Mouse (Mus musculus) c-Kit-negative CD71-positive TER-119-positive erythroid progenitor cells, embryonic 14.5 days (primary cell): Measurements from ENCODE around the gene Pnmal1.
"Not testable (repeated sequence)": the region's sequence is repeated elsewhere in the genome, so short reads cannot be mapped to it uniquely, and the experiment has no call there.

ENCODE experiments used
- DNase-seq: peaks from one replicate; pipeline ENCODE4 v3.0.0-alpha.2; 2013; ENCODE audit warnings: low read depth, low spot score

The Pnmal1 gene

DNA sequence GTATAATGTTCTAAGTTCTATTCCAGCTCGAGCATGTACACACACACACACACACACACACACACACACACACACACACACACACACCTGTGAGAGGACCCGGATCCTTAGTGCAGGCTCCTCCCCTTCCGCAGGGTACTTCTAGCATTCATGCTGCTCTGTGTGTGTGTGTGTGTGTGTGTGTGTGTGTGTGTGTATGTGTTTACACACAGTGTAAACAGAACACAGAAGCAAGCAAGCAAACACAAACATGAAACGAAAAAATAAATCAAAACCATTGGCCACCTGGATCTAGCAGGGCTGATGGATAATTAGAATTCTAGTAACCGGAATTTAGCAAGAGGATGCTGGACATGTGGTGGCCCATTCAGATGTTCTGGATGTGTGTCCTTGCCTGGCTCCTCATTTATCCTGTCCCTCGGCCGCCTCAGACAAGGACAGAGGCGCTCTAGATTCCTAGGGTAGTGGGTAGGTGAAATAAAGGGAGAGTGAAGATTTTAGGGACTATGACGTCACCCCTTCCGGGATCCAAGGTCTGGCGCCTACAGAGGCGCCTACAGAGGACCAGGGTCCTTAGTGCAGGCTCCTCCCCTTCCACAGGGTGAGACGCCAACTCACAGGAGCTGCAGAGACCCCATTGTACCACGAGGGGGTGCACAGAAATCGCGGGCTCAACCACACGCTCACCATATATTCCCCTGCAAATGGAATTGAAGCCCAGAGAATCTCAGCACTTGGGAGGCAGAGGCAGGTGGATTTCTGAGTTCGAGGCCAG, 8.4 kb upstream of the Pnmal1 start:
- DNase-seq, result no peak

DNA sequence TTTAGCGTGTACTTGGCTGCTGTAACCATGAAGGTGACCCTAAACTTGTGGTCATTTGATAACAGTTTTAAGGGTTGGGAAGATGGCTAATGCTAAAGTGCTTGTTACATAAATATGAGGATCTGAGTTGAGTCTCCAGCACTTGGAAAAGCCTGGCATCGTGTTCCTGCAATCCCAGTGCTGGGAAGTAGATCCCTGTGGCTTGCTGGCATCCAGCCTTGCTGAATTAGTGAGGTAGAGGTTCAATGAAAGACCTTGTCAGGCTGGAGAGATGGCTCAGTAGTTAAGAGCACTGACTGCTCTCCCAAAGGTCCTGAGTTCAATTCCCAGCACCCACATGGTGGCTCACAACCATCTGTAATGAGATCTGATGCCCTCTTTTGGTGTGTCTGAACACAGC, 5.7 kb upstream of the Pnmal1 start:
- not testable (repeated sequence) for DNase-seq

DNA sequence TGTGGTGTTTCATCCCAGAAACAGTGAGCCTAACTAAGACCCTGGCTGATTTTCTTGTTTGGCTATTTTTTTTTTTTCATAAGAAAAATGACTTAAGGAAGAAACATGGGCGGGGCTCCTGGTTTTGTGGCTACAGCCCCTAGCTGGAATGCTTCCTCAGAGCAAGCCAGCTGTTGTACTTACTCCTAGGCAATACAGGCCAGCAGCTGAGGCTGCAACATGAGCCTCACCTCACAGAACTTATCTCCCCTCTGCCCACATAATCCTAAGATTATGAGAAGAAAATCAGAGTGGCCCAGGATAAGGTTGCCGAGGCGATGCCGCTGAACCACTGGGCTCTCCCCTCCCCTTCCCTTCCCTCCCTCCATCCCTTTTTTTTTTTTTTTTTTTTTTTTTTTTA, 3.8 kb upstream of the Pnmal1 start:
- no peak for DNase-seq

DNA sequence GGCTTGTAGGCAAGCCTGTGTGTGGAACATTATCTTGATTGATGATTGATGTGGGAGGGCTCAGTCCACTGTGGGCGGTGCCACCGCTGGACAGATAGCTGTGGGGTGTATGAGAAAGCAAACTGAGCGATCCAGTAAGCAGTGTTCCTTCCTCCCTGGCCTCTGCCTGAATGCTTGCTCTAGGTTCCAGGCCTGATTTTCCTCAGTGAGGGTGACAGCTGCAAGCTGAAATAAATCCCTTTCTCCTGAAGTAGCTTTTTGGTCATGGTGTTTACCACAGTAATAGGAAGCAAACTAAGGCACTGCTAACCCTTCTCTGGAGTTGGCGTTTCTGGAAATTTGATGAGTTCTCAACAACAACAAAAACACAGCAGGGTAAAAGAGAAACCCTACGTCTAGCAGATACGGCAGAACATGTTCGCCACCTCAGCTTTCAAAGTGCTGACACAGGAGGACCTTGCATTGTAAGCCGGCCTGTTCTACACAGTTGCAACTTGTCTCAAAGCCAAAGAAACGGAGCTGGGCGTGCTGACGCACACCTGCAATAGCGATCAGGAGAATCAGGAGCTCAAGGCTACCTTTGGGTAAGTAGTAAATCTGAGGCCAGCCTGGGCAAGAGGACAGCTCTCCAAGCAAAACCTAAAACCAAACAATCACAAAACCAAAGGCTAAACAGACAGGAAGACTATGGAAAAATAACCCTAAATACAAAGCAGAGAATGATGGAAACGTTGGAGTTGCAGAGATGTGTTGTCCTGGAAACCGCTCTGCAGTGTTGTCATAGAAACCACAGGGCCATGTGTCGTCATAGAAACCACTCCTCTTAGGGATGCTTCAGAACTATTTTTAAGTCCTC, 2.8 kb upstream of the Pnmal1 start:
- no peak for DNase-seq

DNA sequence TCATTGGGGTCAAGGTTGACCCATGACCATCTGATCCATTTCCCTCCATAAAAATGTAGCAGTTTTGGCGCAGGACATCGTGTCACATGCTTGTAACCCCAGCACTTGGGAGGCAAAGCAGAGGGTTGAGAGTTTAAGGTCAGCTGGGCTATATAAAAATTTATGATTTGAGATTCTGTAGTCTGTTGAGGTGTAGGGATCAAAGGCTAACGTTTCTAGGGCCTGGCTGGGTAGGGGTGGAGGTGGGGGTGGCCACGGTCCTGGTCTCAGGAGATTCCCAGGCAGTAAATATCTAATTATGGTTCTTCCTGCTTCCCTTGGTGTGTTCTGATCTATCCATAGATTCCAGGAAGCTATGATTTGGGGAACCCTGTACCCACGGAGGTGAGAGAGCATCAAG, 2.2 kb downstream of the Pnmal1 start:
- DNase-seq, result no peak

DNA sequence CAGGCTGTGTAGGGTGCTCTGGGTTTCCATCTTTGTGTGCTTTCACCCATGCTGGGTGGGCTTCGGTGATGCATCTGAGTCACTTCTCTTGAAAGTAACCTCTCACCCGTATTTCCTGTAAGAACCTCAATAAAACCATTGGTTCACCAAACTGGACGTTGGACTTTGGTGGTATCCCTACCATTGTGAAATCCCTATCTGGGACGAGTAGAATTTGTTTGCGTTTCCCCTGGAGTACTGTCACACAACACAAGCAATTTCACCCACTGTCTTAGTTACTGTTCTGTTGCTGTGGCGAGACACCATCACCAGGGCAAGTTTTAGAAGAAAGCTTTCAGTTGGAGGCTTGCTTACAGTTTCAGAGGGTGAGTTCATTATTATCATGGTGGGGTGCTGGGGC, 8.9 kb downstream of the Pnmal1 start:
- DNase-seq, result no peak

DNA sequence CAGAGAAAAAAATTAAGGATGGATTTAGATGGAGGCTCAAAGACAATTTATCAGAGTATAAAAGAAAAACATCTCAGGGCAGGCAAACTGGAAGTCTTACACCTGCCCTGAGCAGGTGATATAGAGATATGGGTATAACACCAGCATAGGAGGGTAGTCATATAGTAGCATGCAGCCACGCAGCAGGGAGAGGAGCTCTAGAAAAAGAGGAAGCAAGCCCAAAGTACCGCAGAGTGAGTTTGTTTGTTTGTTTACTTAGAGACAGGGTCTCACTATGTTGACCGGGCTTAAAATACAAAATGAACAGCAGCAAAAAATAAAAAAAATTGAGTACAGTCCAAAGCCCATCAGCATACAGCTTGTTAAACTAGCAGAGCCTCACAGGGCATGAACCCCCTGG, 11.7 kb downstream of the Pnmal1 start:
- DNase-seq, result no peak

DNA sequence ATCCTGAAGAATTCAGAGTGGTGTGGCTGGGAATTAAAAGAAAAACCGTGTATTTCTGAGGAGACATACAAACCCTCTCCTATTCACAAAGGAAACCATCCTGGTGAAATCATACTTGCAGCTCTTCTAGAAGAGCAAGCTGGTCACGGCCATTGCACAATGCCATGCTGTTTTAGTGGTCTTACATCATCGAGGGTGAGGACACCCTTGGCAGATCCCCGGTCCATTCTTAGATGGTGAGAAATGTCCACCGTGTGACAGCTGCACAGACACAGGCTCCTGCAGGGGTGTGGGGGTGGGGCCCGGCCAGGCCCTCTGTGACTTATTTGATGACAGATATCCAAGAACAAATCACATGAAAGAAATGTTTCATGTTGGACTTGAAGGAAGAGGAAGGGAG, 14.5 kb downstream of the Pnmal1 start:
- no peak for DNase-seq

DNA sequence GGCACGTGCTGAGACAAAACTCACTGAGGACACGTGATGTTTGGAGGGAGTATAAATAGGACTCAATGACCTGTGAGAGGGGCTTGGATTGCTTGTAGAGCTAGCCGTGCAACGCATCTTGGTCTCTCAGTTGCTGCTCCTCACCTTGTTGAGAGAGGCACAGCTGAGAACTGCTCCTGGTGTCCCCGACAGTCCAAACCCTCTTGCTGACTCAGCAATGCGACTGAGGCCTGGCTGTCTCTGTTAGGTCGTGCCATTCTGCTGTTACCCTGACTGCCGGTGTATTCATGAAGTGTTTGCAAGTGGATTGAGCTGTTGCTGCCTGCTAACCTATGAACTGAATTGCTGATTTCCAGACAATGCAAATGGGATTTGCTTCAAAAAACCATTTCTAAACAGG, 16.8 kb downstream of the Pnmal1 start:
- no peak for DNase-seq

DNA sequence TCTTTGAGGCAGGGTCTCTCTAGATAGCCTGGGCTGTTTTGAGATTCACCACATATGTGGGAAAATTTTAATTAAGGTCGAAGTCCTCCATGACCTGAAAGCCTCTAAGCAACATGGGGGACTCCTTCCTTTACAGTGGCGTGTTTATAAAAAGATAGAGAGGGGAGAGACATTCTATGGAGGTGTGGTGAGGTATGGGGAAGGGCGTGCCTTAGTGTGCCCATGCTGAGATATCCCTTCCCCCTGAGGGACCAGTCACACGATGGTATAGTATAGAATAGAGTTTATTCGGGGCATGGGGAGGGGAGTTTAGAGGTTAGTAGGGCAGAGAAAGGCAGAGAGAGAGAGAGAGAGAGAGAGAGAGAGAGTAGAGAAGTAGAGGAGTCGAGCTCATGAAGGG, 18.7 kb downstream of the Pnmal1 start:
- no peak for DNase-seq

DNA sequence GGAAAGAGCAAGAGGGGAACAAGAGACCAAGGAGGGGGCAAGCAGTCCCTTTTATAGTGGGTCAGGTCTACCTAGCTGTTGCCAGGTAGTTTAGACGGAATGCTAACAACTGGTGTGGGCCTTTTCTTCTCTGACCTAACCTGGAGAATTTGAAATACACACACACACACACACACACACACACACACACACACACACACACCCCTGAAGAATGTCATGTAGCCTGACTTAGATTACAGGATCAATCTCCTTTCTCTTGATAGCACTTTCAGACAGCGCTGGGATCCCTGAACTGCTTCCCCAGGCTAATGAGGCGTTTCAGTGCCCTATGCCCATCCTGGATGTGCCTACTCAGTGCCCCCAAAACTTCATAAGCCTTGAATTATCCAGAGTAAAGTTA, 19.1 kb downstream of the Pnmal1 start:
- no peak for DNase-seq

DNA sequence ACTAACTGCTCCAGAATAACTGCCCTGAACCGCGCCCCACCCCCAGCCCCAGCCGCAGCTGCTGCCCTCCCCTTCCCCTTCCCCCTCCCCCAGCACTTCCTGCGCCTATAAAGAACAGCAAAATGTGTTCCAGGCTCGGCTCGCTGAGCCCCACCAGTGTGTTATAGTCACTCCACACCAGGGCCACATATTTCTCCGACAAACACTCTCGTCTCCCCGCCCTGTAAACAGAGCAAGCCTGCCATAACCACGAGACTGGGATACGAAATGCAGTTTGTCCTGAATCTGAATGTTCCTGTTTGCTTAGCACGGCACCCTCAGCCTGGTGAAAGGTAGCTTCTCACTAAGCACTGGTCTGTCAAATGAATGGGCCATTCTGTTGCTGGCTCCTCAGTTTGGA, 20.9 kb downstream of the Pnmal1 start:
- DNase-seq, result no peak

DNA sequence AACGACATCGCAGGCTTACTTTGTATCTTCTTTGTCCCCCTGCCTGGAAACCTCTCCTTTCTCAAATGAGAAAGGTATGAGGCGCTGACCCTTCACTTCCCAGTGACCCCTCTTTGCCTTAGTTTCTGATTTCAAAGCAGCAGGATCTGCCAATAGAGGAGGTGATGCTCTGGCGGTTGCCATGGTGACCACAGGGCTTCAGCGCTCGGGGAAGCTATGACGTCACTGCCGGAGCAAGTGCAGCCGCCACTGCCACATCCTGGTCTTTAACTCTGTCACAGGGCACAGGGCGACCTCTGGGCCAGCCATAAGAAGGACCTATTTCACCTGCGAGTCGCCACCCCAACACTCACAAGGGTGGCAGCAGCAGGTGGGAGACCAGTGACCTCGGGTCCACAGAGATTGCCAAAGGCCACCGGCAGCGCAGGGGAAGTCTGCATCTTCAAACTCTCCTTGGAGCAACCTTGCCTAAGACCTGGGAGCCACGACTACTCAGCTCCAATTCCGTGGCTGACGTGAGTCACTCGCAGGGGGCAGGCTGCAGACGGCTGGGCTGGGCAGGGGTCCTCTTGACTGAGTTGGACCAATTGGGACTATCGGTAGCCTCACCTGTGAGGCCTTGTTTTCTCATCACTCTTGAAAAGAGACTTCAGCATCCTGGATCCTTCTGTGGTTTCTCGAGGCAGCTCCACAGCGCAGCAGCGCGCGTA, 23.5 kb downstream of the Pnmal1 start, which contains the start of gene Gm42372:
TSS of gene Gm42372 (plus strand) at position 228 of the 710 bp plus-strand sequence.
- no peak for DNase-seq

DNA sequence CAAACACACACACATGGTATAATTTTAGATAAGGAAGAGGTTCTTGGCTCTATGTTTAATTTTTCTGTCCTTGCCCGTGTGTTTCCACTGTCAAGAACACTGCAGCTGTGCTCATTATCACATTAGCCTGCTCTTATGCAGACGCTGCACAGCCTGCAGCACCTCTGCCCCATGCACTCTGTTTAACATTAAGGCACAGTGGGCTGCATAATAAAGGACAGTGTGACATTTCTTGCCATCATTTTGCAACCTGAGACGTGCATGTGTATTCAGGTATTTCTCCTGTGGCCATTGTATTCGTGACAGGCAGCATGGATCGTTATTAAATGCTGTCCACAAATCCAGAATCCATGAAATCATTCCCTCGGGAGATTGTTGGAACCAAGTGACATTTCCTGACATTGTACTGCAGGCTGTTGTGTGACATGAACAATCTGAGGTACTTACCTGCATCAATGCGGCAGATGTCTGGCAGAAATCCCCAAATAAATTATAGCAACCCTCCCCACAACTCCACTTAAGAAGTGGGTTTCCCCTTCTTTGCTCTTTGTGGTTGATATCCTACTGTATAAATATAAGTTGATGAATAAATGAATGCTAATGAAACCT, 28.2 kb downstream of the Pnmal1 start:
- no peak for DNase-seq

DNA sequence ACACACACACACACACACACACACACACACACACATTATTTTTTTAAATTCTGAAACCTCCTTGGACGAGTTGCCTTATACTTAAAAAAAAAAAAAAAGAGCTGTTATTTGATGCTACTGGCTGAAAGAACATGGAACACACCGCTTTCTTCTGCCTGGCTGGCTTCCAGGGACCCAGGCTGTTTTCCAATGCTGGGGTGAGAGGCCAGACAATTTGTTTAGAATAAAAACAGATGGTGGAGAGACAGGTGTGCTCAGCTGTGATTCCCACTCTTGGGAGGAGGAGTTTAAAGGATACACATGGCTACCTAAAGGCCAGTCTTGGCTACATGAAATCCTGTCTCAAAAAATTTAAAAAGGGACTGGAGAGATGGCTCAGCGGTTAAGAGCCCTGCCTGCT, 28.9 kb downstream of the Pnmal1 start:
- DNase-seq, result no peak

DNA sequence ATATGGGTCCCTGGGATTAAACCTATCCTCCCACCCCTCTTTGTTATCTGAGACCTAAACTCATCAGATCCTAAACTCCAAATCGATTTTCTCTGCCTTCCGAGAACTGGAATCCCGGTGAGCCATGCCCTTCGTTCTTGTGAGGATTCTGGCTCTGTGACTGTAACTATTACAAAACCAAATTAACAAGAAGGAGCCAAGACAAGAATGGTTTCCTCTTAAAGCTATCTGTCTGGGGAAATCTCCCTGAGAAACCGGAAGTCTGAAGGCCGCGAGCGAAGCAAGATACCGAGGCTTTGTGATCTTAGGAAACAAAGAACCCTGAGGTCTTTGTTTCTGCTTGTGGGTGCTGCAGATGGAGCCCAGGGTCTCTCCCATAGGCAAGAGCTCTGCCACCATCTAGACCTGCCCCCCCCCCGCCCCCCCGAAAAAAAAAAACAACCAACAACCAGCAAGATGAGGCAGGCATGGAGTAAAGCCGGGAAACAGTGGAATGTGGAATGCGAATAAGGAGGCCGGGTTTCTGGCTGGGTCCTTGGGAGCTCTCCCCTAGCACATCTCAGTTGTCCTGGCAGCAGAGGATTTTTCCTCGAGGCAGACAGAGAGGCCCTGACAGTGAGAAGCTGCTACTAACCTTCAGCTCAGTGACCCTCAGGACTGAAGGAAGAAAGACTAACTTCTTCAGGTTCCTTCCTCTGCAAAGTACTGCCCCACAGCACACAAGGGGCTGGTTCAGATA, 30.7 kb downstream of the Pnmal1 start:
- DNase-seq, result no peak

DNA sequence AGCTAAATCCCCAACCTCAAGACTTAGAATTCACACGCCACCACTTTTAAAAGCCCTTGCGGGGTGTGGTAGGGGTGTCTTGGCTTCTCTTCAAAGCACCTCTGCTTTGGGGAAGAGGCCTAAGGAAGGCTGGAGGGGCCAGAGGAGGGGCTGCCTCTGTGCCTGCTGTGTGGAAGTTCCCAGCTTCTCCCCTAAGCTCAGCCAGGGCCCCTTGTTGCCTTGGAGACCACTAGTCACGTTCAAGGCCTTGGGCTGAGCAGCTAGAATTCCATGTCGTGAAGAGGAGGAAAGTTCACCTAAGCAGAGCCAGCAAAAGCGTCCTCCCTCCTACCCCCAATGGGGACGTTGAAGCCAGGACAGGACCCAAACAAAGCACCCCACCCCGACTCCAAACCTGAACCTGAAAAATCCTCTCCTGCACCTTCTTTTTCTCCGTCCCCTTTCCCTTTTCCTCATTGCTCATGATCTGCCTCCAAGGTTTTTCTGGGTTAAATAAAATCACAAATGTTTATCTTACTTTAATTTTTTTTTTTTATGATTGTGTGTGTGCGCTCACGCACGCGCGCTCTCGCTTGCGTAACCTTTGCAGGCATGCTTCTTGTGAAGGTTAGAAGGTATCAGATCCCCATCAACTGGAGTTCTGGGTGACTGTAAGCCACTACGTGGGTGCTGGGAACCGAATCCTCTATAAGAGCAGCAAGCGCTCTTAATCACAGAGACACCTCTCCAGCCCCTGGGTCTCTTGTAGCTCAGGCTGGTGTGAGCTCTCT, 32.4 kb downstream of the Pnmal1 start:
- DNase-seq, result no peak

DNA sequence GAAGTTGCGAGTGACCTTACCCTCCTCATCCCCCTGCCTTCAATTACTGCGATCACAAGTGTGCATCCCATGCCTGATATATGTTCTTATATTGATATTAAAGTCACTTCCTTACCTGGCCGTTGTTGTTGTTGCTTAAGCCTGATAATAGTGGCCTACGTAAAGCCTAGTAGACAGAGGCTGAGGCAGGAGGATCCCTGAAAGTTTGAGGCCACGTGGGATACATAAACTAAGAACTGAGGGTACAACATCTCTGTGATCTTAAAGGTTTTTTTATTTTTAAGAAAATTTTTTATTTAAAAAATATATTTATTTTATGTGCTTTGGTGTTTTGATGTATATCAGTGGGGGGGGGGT, 33.0 kb downstream of the Pnmal1 start, which contains the start of gene Ccdc8:
TSS of gene Ccdc8 (plus strand) at position 258 of the 357 bp plus-strand sequence.
- DNase-seq, result no peak

DNA sequence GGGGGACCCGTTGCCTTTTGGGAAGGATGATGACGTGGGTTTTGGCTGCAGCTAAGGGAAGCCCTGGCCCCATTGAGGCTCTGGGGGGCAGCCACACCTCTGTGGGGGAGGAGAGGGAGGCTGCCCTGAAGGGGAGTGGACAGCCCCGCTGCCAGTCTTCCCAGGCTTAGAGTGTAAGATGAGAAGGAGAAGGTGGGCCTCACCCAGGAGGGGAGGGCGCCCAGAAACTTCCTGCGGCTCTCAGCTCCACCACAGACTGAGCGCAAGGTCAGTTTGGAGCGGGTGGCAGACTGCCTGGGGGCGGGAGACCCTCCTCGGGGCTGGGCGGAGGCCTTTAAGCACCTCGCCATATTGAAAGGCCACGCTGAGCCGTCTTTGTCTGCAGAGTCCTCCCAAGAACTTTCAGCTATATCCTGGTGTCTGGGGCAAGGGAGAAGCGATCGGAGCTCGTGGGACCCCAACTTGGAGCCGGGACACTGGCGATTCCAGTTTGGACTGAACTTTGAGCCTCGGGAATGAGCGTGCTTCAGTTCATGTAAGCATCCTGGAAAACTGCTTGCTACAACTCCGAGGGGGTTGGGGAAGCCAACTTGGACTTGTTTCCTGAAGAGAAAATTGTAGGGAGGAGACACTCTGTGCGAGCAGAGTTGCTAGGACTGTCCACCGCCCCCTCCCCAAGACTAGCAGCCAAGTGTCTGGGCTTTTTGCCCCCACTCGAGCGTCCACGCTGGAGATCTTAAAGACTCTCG, 34.3 kb downstream of the Pnmal1 start:
- no peak for DNase-seq

DNA sequence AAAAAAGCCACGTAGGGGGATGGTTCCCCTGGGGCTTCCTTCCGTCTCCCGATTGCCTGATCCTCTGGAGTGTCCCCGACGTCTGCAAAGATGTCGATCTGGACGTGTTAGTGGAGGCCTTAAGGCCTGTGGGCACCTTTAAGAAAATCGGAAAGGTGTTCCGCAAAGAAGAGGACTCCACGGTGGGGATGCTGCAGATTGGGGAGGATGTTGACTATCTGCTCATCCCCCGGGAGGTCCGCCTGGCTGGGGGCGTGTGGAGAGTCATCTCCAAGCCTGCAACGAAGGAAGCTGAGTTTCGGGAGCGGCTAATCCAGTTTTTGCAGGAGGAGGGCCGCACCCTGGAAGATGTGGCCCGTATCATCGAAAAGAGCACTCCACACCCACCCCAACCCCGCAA, 34.9 kb downstream of the Pnmal1 start:
- DNase-seq, result no peak
